Mouse (Mus musculus) brain, adult 2 months (tissue): ENCODE measurements around the gene Fancm.
A peak's percentile ranks its signal among the peaks of the same experiment; 100 is the strongest.
"Not testable (repeated sequence)": the region's sequence is repeated elsewhere in the genome, so short reads cannot be mapped to it uniquely, and the experiment has no call there.

Experiments
- DNase-seq: peaks from one replicate; pipeline ENCODE4 v3.0.0; 2011; ENCODE audit warnings: low read depth, low spot score

Gene Fancm

GRCm38 (mm10) chr12:65075085-65075732 lies at the start of gene Fancm:
Fancm (plus strand) TSS chr12:65075603.
- DNase-seq = peak; percentile 96

- DNase-seq = no peak
These were observed 39.6 kb upstream of the Fancm start for GRCm38 (mm10) chr12:65035839-65036189.

- peak; percentile 95 for DNase-seq
These were observed 39.1 kb upstream of the Fancm start, which contains the start of gene Prpf39 for GRCm38 (mm10) chr12:65036190-65036870. Prpf39 (plus strand) TSS chr12:65036333.

GRCm38 (mm10) chr12:65036892-65037545 lies 38.4 kb upstream of the Fancm start:
- DNase-seq = peak; percentile 13

- DNase-seq = peak; percentile 43
These were observed 37.9 kb upstream of the Fancm start for GRCm38 (mm10) chr12:65037546-65037937.

- DNase-seq = no peak
These were observed 26.6 kb upstream of the Fancm start for GRCm38 (mm10) chr12:65048799-65049198.

GRCm38 (mm10) chr12:65058203-65058602 lies 17.2 kb upstream of the Fancm start:
- DNase-seq = no peak

GRCm38 (mm10) chr12:65061082-65061481 lies 14.3 kb upstream of the Fancm start:
- DNase-seq = no peak

- DNase-seq = no peak
These were observed 10.2 kb upstream of the Fancm start for GRCm38 (mm10) chr12:65065241-65065640.

GRCm38 (mm10) chr12:65066234-65066633 lies 9.2 kb upstream of the Fancm start:
- peak; percentile 45 for DNase-seq

GRCm38 (mm10) chr12:65068409-65068808 lies 7.0 kb upstream of the Fancm start:
- DNase-seq = peak; percentile 39

- peak; percentile 16 for DNase-seq
These were observed 2.3 kb upstream of the Fancm start for GRCm38 (mm10) chr12:65072911-65073610.

GRCm38 (mm10) chr12:65073611-65074178 lies 1.7 kb upstream of the Fancm start, which contains the start of gene Fkbp3:
Fkbp3 (minus strand) TSS chr12:65074007.
- peak; percentile 99 for DNase-seq

GRCm38 (mm10) chr12:65074651-65075050 lies 752 bp upstream of the Fancm start:
- DNase-seq = peak; percentile 24

GRCm38 (mm10) chr12:65075733-65076310 lies 419 bp downstream of the Fancm start:
- peak; percentile 38 for DNase-seq

- no peak for DNase-seq
These were observed 1.5 kb downstream of the Fancm start for GRCm38 (mm10) chr12:65076906-65077305.

GRCm38 (mm10) chr12:65108746-65109145 lies 33.3 kb downstream of the Fancm start:
- DNase-seq = no peak

- no peak for DNase-seq
These were observed 36.1 kb downstream of the Fancm start for GRCm38 (mm10) chr12:65111503-65111902.

GRCm38 (mm10) chr12:65112811-65113210 lies 37.4 kb downstream of the Fancm start:
- DNase-seq = peak; percentile 69

- DNase-seq = no peak
These were observed 38.5 kb downstream of the Fancm start for GRCm38 (mm10) chr12:65113925-65114324.

GRCm38 (mm10) chr12:65114978-65115377 lies 39.6 kb downstream of the Fancm start:
- not testable (repeated sequence) for DNase-seq
